Mouse (Mus musculus): ENCODE measurements around the gene Serf2.

Gene Serf2

GRCm38 (mm10) chr2:121507173-121507950, 58.4 kb downstream of the Serf2 start:
- DNase-seq, result no peak
